ENCODE assay signal across 25 mouse cellular contexts in genomic region chr3:87255239-87255638, GRCm38 (mm10). TPM values are rescaled to one million over a fixed set of nuclear protein-coding genes. Genes with fewer than 3 reads are reported as not detected.
"Had no signal": no experiment of that assay in that cellular context is flagged by ENCODE, and none has a peak within 500 bp of the region (broad histone marks: within the 10 kb centered on the region; RNA-seq: fewer than 3 reads in every experiment).

No protein-coding gene starts in this region.

- H3K4me2 ChIP-seq: heart, embryonic 13.5 days; heart, embryonic 15.5 days; hindbrain, embryonic 13.5 days; hindbrain, embryonic 15.5 days; limb, embryonic 12.5 days; liver, embryonic 11.5 days; liver, embryonic 13.5 days; liver, embryonic 15.5 days had no signal

- H3K27me3 ChIP-seq: heart, embryonic 13.5 days; heart, embryonic 15.5 days; hindbrain, embryonic 13.5 days; hindbrain, embryonic 15.5 days; limb, embryonic 12.5 days; liver, embryonic 13.5 days; liver, embryonic 15.5 days had no signal

- H3K27ac ChIP-seq: gastrocnemius, adult 2 months; heart, embryonic 10.5 days; heart, embryonic 13.5 days; heart, embryonic 15.5 days; hindbrain, embryonic 13.5 days; hindbrain, embryonic 15.5 days; hindbrain, postnatal 0 days; left cerebral cortex, adult 2 months; limb, embryonic 10.5 days; limb, embryonic 12.5 days; liver, embryonic 13.5 days; liver, embryonic 15.5 days had no signal

- H3K4me1 ChIP-seq: hindbrain, embryonic 13.5 days; hindbrain, embryonic 15.5 days; limb, embryonic 10.5 days; limb, embryonic 12.5 days; liver, embryonic 13.5 days; liver, embryonic 15.5 days had no signal

- DNase-seq: gastrocnemius, adult 2 months; gastrocnemius, postnatal 10 days; gastrocnemius, postnatal 25 days; heart, postnatal 14 days; kidney, adult 11 months; kidney, adult 2 months; kidney, postnatal 10 days; kidney, postnatal 25 days; kidney, postnatal 4 days; liver; liver, embryonic 13.5 days; liver, postnatal 0 days had no signal

- H3K9ac ChIP-seq: heart, embryonic 13.5 days; heart, embryonic 15.5 days; hindbrain, embryonic 13.5 days; hindbrain, embryonic 15.5 days; limb, embryonic 12.5 days; liver, embryonic 13.5 days; liver, embryonic 15.5 days; liver, postnatal 0 days had no signal

- ATAC-seq: hindbrain, postnatal 0 days; intestine, embryonic 16.5 days; liver, postnatal 0 days had no signal

- H3K9me3 ChIP-seq: heart, embryonic 10.5 days; heart, embryonic 13.5 days; heart, embryonic 15.5 days; hindbrain, embryonic 13.5 days; hindbrain, embryonic 15.5 days; limb, embryonic 10.5 days; limb, embryonic 12.5 days; liver, embryonic 13.5 days; liver, embryonic 15.5 days had no signal

- H3K36me3 ChIP-seq: heart, embryonic 10.5 days; heart, embryonic 13.5 days; heart, embryonic 15.5 days; hindbrain, embryonic 13.5 days; hindbrain, embryonic 15.5 days; limb, embryonic 10.5 days; limb, embryonic 12.5 days; liver, embryonic 13.5 days; liver, embryonic 15.5 days had no signal

- H3K4me3 ChIP-seq: gastrocnemius, adult 2 months; heart, embryonic 10.5 days; heart, embryonic 13.5 days; heart, embryonic 15.5 days; hindbrain, embryonic 13.5 days; hindbrain, embryonic 15.5 days; left cerebral cortex, adult 2 months; limb, embryonic 10.5 days; limb, embryonic 12.5 days; liver, embryonic 13.5 days; liver, embryonic 15.5 days had no signal

RNA-seq across cellular contexts. Expression of gene Fcrls, which starts 8.3 kb away (rescaled TPM):
- total RNA-seq: hematopoietic stem cell, adult 5-6 weeks had no signal
